Mouse (Mus musculus): ENCODE results near the gene Skil. TPM values are rescaled to one million over a fixed set of nuclear protein-coding genes. Genes with fewer than 3 reads are reported as not detected.

Gene Skil
- total RNA-seq, 2 experiments from 2014 or later, result 24.3 to 34.4 TPM

Other genes with a start within 250 kb of the Skil start
- 1 to 10 TPM; 1.2 to 1.8 TPM for gene Gpr160, start 239.1 kb upstream of the Skil start, total RNA-seq (2021)
- gene Phc3, start 125.6 kb upstream of the Skil start, total RNA-seq (2021), result 10 to 100 TPM; 30.6 to 31.9 TPM
- gene Prkci, start 99.3 kb upstream of the Skil start, total RNA-seq (2021), result 10 to 100 TPM; 42.8 TPM
- 10 to 100 TPM in 1 of 2 experiments, 1 to 10 TPM in 1; 6.3 to 13.1 TPM for gene Cldn11, start 54.9 kb downstream of the Skil start, total RNA-seq (2021)
- 1 to 10 TPM; 3.1 to 4.3 TPM for gene Slc7a14, start 215.3 kb downstream of the Skil start, total RNA-seq (2021)